Mouse (Mus musculus): ENCODE measurements around the gene Rbm46. TPM values are rescaled to one million over a fixed set of nuclear protein-coding genes. Genes with fewer than 3 reads are reported as not detected.

The Rbm46 gene
- total RNA-seq (2021) (under 1 TPM; 0.14 to 0.16 TPM), polyA plus RNA-seq (2012; rRNA removed) (0.10 TPM in 1 of 2 replicates, not detected in the other)
- long read RNA-seq: 0 reads

DNA sequence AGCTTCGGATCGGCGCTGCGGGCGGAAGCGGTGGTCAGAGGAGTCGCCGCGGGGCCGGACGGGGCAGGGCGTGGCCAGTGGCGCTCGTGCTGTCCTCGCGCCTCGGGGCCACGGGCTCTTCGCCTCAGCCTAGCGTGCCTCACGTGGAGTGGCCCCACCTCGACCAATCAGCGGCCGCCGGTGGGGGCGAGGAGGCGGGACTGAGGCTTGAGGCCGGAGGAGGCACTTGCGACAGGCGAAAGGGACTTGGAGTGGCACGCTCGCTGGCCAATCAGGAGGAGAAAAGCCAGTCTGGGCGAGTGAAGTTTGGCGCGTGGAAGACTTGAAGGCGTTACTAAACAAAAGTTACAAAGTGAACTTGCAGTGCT, at the start of gene Rbm46:
Rbm46 (minus strand) TSS at position 112 of the 368 bp plus-strand sequence.
- no peaks in the 10 kb centered on the region for H3K79me2 ChIP-seq (replicated peaks; ENCODE audit: control insufficient read depth, insufficient read depth, low read length)
- WGBS: 19% methylated on average over 36 of the region's 36 CpGs
- H3K4me3 ChIP-seq: no peak within 1 kb of the TSS
- no peak within 1 kb of the TSS for H3K9ac ChIP-seq (ENCODE audit: low read depth, low read length)
- no peaks in the 10 kb centered on the region for H3K36me3 ChIP-seq (ENCODE audit: control insufficient read depth, insufficient read depth, low read length)
- no peaks in the 10 kb centered on the region for H3K4me1 ChIP-seq (ENCODE audit: control insufficient read depth, insufficient read depth, low read length)
- H3K27ac ChIP-seq: no peak within 1 kb of the TSS
- H3K27me3 ChIP-seq (ENCODE audit: control insufficient read depth, insufficient read depth, low read length): peaks cover 8% of the 10 kb centered on the region
- no peak for TF ChIP-seq CTCF (IDR thresholded peaks at IDR 0.05)
- TF ChIP-seq POLR2A (IDR thresholded peaks at IDR 0.05; ENCODE audit: insufficient read depth, low read depth, low read length): no peak
- no peak for TF ChIP-seq EP300 (IDR thresholded peaks at IDR 0.05; ENCODE audit: insufficient read depth, low read depth, low read length)
- peak; percentile 75 to 77 for DNase-seq
- intact Hi-C loops (cut with DNase I): loop anchor here (2.0 kb wide), 1 partner anchor 176 kb away; no protein-coding TSS in a partner anchor

DNA sequence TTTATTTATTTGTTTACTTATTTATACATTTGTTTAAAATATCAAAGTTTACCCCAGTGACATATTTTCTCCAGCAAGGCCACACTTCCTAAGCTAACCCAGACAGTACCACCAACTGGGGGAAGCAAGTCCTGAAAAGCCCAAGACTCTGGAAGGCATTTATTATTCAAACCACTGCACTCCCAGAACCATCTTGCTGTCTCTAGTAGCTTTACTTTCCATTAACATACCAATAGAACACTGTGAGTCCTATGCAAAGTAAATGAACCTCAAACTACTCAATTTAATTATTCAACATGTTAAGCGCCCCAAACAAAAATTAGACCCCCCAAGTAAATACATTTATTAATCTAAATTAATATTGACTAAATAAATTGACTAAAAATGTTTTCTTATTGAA, 39.3 kb upstream of the Rbm46 start:
- H3K27ac ChIP-seq: no peak overlapping the region
- no peak for DNase-seq
- no peaks in the 10 kb centered on the region for H3K27me3 ChIP-seq (ENCODE audit: control insufficient read depth, insufficient read depth, low read length)
- H3K9ac ChIP-seq (ENCODE audit: low read depth, low read length): no peak overlapping the region
- TF ChIP-seq EP300 (IDR thresholded peaks at IDR 0.05; ENCODE audit: insufficient read depth, low read depth, low read length): no peak
- WGBS: 80% methylated on average over 1 of the region's 1 CpGs
- H3K79me2 ChIP-seq (replicated peaks; ENCODE audit: control insufficient read depth, insufficient read depth, low read length): no peaks in the 10 kb centered on the region
- H3K4me1 ChIP-seq (ENCODE audit: control insufficient read depth, insufficient read depth, low read length): no peaks in the 10 kb centered on the region
- H3K4me3 ChIP-seq: no peak overlapping the region
- no peaks in the 10 kb centered on the region for H3K36me3 ChIP-seq (ENCODE audit: control insufficient read depth, insufficient read depth, low read length)
- intact Hi-C loops (cut with DNase I): no loop called here

DNA sequence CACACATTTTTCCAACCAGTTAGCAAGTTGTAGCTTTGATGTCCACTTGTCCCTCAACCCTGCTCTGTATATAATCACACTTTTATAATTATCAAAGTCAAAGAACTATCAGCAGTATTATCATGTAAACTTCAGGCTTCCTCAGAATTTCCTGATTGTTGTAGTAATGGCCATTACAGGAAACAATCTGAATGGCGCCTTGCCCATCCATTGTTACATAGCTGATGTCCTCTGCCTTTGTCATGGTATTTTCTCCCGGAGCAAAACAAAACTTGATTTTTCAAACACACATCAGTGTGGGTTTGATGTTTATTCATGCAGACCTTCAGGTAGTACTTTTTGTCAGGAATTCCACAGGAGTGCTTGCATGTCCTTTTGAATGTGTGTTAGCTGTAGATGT, 32.4 kb upstream of the Rbm46 start:
- Histone ChIP-seq H3K79me2 (replicated peaks; ENCODE audit: control insufficient read depth, insufficient read depth, low read length) (no peaks in the 10 kb centered on the region), H3K4me1 (ENCODE audit: control insufficient read depth, insufficient read depth, low read length) (peaks cover 2% of the 10 kb centered on the region; the same call in 1 of the 2 replicates), H3K36me3 (ENCODE audit: control insufficient read depth, insufficient read depth, low read length) (no peaks in the 10 kb centered on the region), H3K27ac (no peak overlapping the region), H3K27me3 (ENCODE audit: control insufficient read depth, insufficient read depth, low read length) (peaks cover 4% of the 10 kb centered on the region; the same call in 1 of the 2 replicates), H3K9ac (ENCODE audit: low read depth, low read length) (no peak overlapping the region), H3K4me3 (no peak overlapping the region)
- TF ChIP-seq POLR2A (IDR thresholded peaks at IDR 0.05; ENCODE audit: insufficient read depth, low read depth, low read length) (no peak), CTCF (IDR thresholded peaks at IDR 0.05) (no peak), EP300 (IDR thresholded peaks at IDR 0.05; ENCODE audit: insufficient read depth, low read depth, low read length) (no peak)
- WGBS: 43% methylated on average over 2 of the region's 2 CpGs
- intact Hi-C loops (cut with DNase I): no loop called here
- DNase-seq: peak in 1 of 2 experiments; percentile 36

DNA sequence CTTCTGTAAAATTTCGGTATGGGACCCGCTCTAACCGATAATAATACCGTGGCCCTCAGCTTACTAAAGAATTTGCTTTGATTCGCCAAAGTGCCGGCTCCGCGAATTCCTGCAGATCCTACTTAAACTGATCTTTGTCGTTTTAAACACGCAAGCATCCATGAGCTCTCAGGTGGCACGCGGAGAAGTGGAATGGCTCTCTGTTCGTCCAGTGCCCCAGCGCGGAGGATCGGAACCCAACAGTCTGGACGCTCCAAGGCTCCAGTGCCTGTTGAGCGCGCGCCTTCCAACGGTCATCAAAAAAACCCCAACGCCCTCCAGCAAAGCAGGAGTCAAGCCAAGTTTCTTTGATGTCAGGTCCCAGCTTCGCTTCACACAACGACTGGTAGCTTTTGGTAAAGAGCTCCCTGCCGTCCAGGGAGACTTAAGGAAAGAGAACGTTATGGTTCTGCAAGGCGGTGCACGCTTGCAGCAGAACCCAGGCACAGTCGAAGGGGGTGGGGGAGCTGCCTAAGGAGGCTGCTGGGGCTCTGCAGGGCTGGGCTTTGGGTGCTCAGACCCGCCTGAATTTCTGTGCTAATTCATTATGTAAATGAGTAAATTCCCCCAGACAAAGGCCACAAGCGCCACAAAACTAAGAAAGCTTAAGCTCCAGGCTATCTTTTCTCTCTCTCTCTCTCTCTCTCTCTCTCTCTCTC, 28.1 kb upstream of the Rbm46 start:
- Histone ChIP-seq H3K27ac (no peak overlapping the region), H3K4me1 (ENCODE audit: control insufficient read depth, insufficient read depth, low read length) (peaks cover under 1% of the 10 kb centered on the region; the same call in 1 of the 2 replicates), H3K36me3 (ENCODE audit: control insufficient read depth, insufficient read depth, low read length) (no peaks in the 10 kb centered on the region), H3K9ac (ENCODE audit: low read depth, low read length) (no peak overlapping the region), H3K79me2 (replicated peaks; ENCODE audit: control insufficient read depth, insufficient read depth, low read length) (no peaks in the 10 kb centered on the region), H3K4me3 (peak overlapping the region; percentile 35), H3K27me3 (ENCODE audit: control insufficient read depth, insufficient read depth, low read length) (peaks cover 4% of the 10 kb centered on the region; the same call in 1 of the 2 replicates)
- no peak for DNase-seq
- WGBS: 6% methylated on average over 31 of the region's 31 CpGs
- intact Hi-C loops (cut with DNase I): no loop called here
- TF ChIP-seq POLR2A (IDR thresholded peaks at IDR 0.05; ENCODE audit: insufficient read depth, low read depth, low read length) (no peak), CTCF (IDR thresholded peaks at IDR 0.05) (no peak), EP300 (IDR thresholded peaks at IDR 0.05; ENCODE audit: insufficient read depth, low read depth, low read length) (no peak)

DNA sequence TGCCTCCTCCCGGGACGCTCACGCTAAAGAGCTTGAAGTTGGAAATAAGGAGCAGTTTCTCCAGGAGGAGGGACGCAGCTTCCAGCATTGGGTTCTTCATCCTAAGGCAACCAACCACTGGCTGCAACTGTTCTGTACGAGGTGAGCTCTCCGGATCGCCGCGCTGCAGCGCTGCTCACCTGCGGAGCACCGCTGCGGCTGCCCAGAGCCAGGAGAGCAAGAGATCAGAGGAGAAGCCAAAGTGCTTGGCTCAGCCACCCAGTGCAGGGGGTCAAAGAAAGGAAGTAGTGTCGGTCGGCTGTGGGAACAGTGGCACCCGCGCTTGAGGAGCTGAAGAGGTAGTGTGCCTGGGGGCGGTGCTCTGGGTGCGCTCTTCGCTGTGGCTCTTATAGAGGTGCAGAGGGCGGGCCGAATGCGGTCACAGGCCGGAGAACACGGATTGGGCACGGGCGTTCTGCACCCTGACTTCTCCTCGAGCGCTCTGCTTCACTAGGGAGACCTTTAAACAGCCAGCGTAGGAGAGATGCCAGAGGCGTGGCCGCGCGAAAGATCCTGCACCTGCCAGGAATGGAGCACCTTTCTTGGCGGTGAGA, 27.4 kb upstream of the Rbm46 start, which contains the start of gene Lrat:
Lrat (minus strand) TSS at position 361 of the 593 bp plus-strand sequence.
- no peaks in the 10 kb centered on the region for H3K36me3 ChIP-seq (ENCODE audit: control insufficient read depth, insufficient read depth, low read length)
- H3K9ac ChIP-seq (ENCODE audit: low read depth, low read length): no peak within 1 kb of the TSS
- peaks cover 4% of the 10 kb centered on the region; the same call in 1 of the 2 replicates for H3K27me3 ChIP-seq (ENCODE audit: control insufficient read depth, insufficient read depth, low read length)
- DNase-seq: peak in 1 of 2 experiments; percentile 8
- peak within 1 kb of the TSS; percentile 35 for H3K4me3 ChIP-seq
- no peak within 1 kb of the TSS for H3K27ac ChIP-seq
- intact Hi-C loops (cut with DNase I): no loop called here
- TF ChIP-seq POLR2A (IDR thresholded peaks at IDR 0.05; ENCODE audit: insufficient read depth, low read depth, low read length) (no peak), EP300 (IDR thresholded peaks at IDR 0.05; ENCODE audit: insufficient read depth, low read depth, low read length) (no peak), CTCF (IDR thresholded peaks at IDR 0.05) (no peak)
- no peaks in the 10 kb centered on the region for H3K4me1 ChIP-seq (ENCODE audit: control insufficient read depth, insufficient read depth, low read length)
- no peaks in the 10 kb centered on the region for H3K79me2 ChIP-seq (replicated peaks; ENCODE audit: control insufficient read depth, insufficient read depth, low read length)
- 2% methylated on average over 35 of the region's 35 CpGs for WGBS
